Mouse (Mus musculus) midbrain, embryonic 16.5 days (tissue): ENCODE data around the gene Acvrl1. TPM values are rescaled to one million over a fixed set of nuclear protein-coding genes. Genes with fewer than 3 reads are reported as not detected.
A peak's percentile ranks its signal among the peaks of the same experiment; 100 is the strongest.

Experiments
- ATAC-seq: fragments of 200-750 bp; cut with Nextera tagmentation; 2 replicates; pipeline ENCODE4 v1.8.0; 2017; ENCODE audit warnings: moderate TSS enrichment
- H3K27ac ChIP-seq: fragments of 300-500 bp; sonication (generic); 2 replicates; pipeline ENCODE4 v1.5.1; 2014; ENCODE audit warnings: mild to moderate bottlenecking, low read length, mixed read lengths
- H3K27me3 ChIP-seq: fragments of 300-500 bp; sonication (generic); 2 replicates; pipeline ENCODE4 v1.6.1; 2014; ENCODE audit warnings: low read depth, low read length, mixed read lengths; ENCODE audit not compliant: control insufficient read depth, insufficient read depth
- H3K36me3 ChIP-seq: fragments of 300-500 bp; sonication (generic); 2 replicates; pipeline ENCODE4 v1.6.1; 2014; ENCODE audit warnings: mild to moderate bottlenecking, low read length, moderate library complexity, mixed read lengths; ENCODE audit not compliant: control insufficient read depth, insufficient read depth
- H3K4me1 ChIP-seq: fragments of 300-500 bp; sonication (generic); 2 replicates; pipeline ENCODE4 v1.6.1; 2014; ENCODE audit warnings: mild to moderate bottlenecking, low read length, mixed read lengths; ENCODE audit not compliant: control insufficient read depth, insufficient read depth
- H3K4me2 ChIP-seq: fragments of 300-500 bp; sonication (generic); 2 replicates; pipeline ENCODE4 v1.6.1; 2014; ENCODE audit warnings: mild to moderate bottlenecking, low read length, mixed read lengths
- H3K4me3 ChIP-seq: fragments of 300-500 bp; sonication (generic); 2 replicates; pipeline ENCODE4 v1.5.1; 2014; ENCODE audit warnings: low read depth, mild to moderate bottlenecking, low read length, moderate library complexity, mixed read lengths
- H3K9ac ChIP-seq: fragments of 300-500 bp; sonication (generic); 2 replicates; pipeline ENCODE4 v1.6.1; 2014; ENCODE audit warnings: low read depth, low read length, mixed read lengths
- H3K9me3 ChIP-seq: fragments of 300-500 bp; sonication (generic); replicated peaks from 2 replicates; pipeline ENCODE4 v1.6.1; 2014; ENCODE audit warnings: mild to moderate bottlenecking, low read length, mixed read lengths; ENCODE audit not compliant: control insufficient read depth, poor library complexity, severe bottlenecking
- WGBS: fragments of 180-500 bp; shearing (Covaris S2); extraction: QIAGEN DNeasy Blood & Tissue Kit; methylation state at CpG from one replicate; pipeline ENCODE4 v1.1.7; 2014; 5-methylcytosine and 5-hydroxymethylcytosine counted together
- polyA plus RNA-seq: library from polyadenylated mRNA; unstranded; fragments of >200 nt; fragmentation: Nextera tagmentation; extraction: Ambion mirVana; gene quantifications from 2 replicates; pipeline ENCODE4 v1.2.1, GENCODE M21; 2015

Gene Acvrl1
- polyA plus RNA-seq, 1 experiment from 2014 or later: 8.0 TPM

- Histone ChIP-seq H3K9me3 (no peaks in the 10 kb centered on the region), H3K4me3 (no peak overlapping the region), H3K4me1 (peaks cover 21% of the 10 kb centered on the region), H3K36me3 (no peaks in the 10 kb centered on the region), H3K27ac (no peak overlapping the region), H3K4me2 (no peak overlapping the region), H3K27me3 (no peaks in the 10 kb centered on the region), H3K9ac (no peak overlapping the region)
- ATAC-seq: no peak
- 88% methylated on average over 5 of the region's 5 CpGs for WGBS
Observed at GRCm38 (mm10) chr15:101144176-101144575, 15.9 kb downstream of the Acvrl1 start.

- Histone ChIP-seq H3K4me3 (no peak overlapping the region), H3K36me3 (no peaks in the 10 kb centered on the region), H3K9me3 (no peaks in the 10 kb centered on the region), H3K27me3 (no peaks in the 10 kb centered on the region), H3K27ac (no peak overlapping the region), H3K9ac (no peak overlapping the region), H3K4me1 (peaks cover 17% of the 10 kb centered on the region), H3K4me2 (no peak overlapping the region)
- 89% methylated on average over 8 of the region's 8 CpGs for WGBS
- ATAC-seq: no peak
Observed at GRCm38 (mm10) chr15:101144779-101145178, 16.5 kb downstream of the Acvrl1 start.

- peak; percentile 92 for ATAC-seq
- no peaks in the 10 kb centered on the region for H3K9me3 ChIP-seq
- no peak overlapping the region for H3K4me3 ChIP-seq
- H3K9ac ChIP-seq: no peak overlapping the region
- WGBS: 10% methylated on average over 19 of the region's 19 CpGs
- H3K27me3 ChIP-seq: no peaks in the 10 kb centered on the region
- peaks cover 14% of the 10 kb centered on the region for H3K4me1 ChIP-seq
- H3K27ac ChIP-seq: no peak overlapping the region
- peak overlapping the region; percentile 22 for H3K4me2 ChIP-seq
- H3K36me3 ChIP-seq: no peaks in the 10 kb centered on the region
Observed at GRCm38 (mm10) chr15:101145424-101146099, 17.2 kb downstream of the Acvrl1 start.

GRCm38 (mm10) chr15:101146100-101146965, 18.0 kb downstream of the Acvrl1 start:
- Histone ChIP-seq H3K27me3 (no peaks in the 10 kb centered on the region), H3K36me3 (no peaks in the 10 kb centered on the region), H3K27ac (no peak overlapping the region), H3K4me1 (peaks cover 14% of the 10 kb centered on the region), H3K9me3 (no peaks in the 10 kb centered on the region), H3K4me2 (no peak overlapping the region), H3K9ac (no peak overlapping the region), H3K4me3 (no peak overlapping the region)
- ATAC-seq: no peak
- 70% methylated on average over 15 of the region's 15 CpGs for WGBS

GRCm38 (mm10) chr15:101147115-101147909, 19.0 kb downstream of the Acvrl1 start:
- Histone ChIP-seq H3K27me3 (no peaks in the 10 kb centered on the region), H3K9ac (no peak overlapping the region), H3K36me3 (no peaks in the 10 kb centered on the region), H3K4me3 (no peak overlapping the region), H3K4me1 (peaks cover 14% of the 10 kb centered on the region), H3K9me3 (no peaks in the 10 kb centered on the region), H3K27ac (0 out of 2 replicates have a peak overlapping the region, but pooled peaks have one; percentile 32), H3K4me2 (no peak overlapping the region)
- no peak for ATAC-seq
- 76% methylated on average over 16 of the region's 16 CpGs for WGBS

GRCm38 (mm10) chr15:101147910-101148273, 19.6 kb downstream of the Acvrl1 start:
- no peaks in the 10 kb centered on the region for H3K9me3 ChIP-seq

GRCm38 (mm10) chr15:101148604-101149003, 20.3 kb downstream of the Acvrl1 start:
- H3K27me3 ChIP-seq: no peaks in the 10 kb centered on the region
- H3K9me3 ChIP-seq: no peaks in the 10 kb centered on the region
- H3K36me3 ChIP-seq: no peaks in the 10 kb centered on the region
- 71% methylated on average over 6 of the region's 6 CpGs for WGBS
- peaks cover 14% of the 10 kb centered on the region for H3K4me1 ChIP-seq
- no peak overlapping the region for H3K9ac ChIP-seq
- H3K4me3 ChIP-seq: no peak overlapping the region
- no peak overlapping the region for H3K27ac ChIP-seq
- ATAC-seq: no peak
- no peak overlapping the region for H3K4me2 ChIP-seq

More at GRCm38 (mm10) chr15:101147910-101148273, 19.6 kb downstream of the Acvrl1 start:
- ATAC-seq: no peak
- WGBS: 52% methylated on average over 6 of the region's 6 CpGs
- Histone ChIP-seq H3K4me3 (no peak overlapping the region), H3K36me3 (no peaks in the 10 kb centered on the region), H3K27ac (peak overlapping the region; percentile 32), H3K27me3 (no peaks in the 10 kb centered on the region), H3K9ac (no peak overlapping the region), H3K4me1 (peaks cover 14% of the 10 kb centered on the region), H3K4me2 (no peak overlapping the region)

- Histone ChIP-seq H3K4me1 (peaks cover 9% of the 10 kb centered on the region), H3K27me3 (no peaks in the 10 kb centered on the region), H3K9me3 (peaks cover 4% of the 10 kb centered on the region; the same call in 1 of the 2 replicates), H3K27ac (no peak overlapping the region), H3K4me2 (no peak overlapping the region), H3K36me3 (no peaks in the 10 kb centered on the region), H3K4me3 (no peak overlapping the region), H3K9ac (no peak overlapping the region)
- 78% methylated on average over 9 of the region's 9 CpGs for WGBS
- ATAC-seq: no peak
Observed at GRCm38 (mm10) chr15:101151409-101152261, 23.3 kb downstream of the Acvrl1 start.
